Mouse (Mus musculus) c-Kit-positive CD71-positive TER-119-negative erythroid progenitor cells, embryonic 14.5 days (primary cell): ENCODE measurements around the gene Uchl4.
A peak's percentile ranks its signal among the peaks of the same experiment; 100 is the strongest.

ENCODE experiments used
- DNase-seq: peaks from one replicate; pipeline ENCODE4 v3.0.0-alpha.2; 2013; ENCODE audit warnings: low read depth

Gene Uchl4

GRCm38 (mm10) chr9:64274291-64274690, 39.3 kb downstream of the Uchl4 start:
- no peak for DNase-seq

GRCm38 (mm10) chr9:64274919-64275318, 39.9 kb downstream of the Uchl4 start:
- DNase-seq: no peak

- peak; percentile 81 for DNase-seq
These were observed 42.7 kb downstream of the Uchl4 start for GRCm38 (mm10) chr9:64277706-64278105.

- no peak for DNase-seq
These were observed 43.8 kb downstream of the Uchl4 start for GRCm38 (mm10) chr9:64278665-64279310.

- peak; percentile 91 for DNase-seq
These were observed 46.2 kb downstream of the Uchl4 start, which contains the start of gene Tipin for GRCm38 (mm10) chr9:64281105-64281780. Gene Tipin (plus strand): TSS chr9:64281581.

GRCm38 (mm10) chr9:64281781-64282178, 46.8 kb downstream of the Uchl4 start:
- peak; percentile 34 for DNase-seq

GRCm38 (mm10) chr9:64282404-64282987, 47.5 kb downstream of the Uchl4 start:
- peak; percentile 25 for DNase-seq
